Mouse (Mus musculus) lung, adult 2 months (tissue): ENCODE measurements around the gene Dagla. TPM values are rescaled to one million over a fixed set of nuclear protein-coding genes. Genes with fewer than 3 reads are reported as not detected.
A peak's percentile ranks its signal among the peaks of the same experiment; 100 is the strongest.

Experiments
- DNase-seq: peaks from one replicate; pipeline ENCODE4 v3.0.0; 2022
- H3K4me1 ChIP-seq: fragments of 200-500 bp; 2 replicates; pipeline ENCODE4 v1.6.1; 2011; ENCODE audit warnings: low read length; ENCODE audit not compliant: control insufficient read depth, insufficient read depth
- H3K4me3 ChIP-seq: fragments of 200-500 bp; replicated peaks from 2 replicates; pipeline ENCODE3; 2011; ENCODE audit warnings: low read depth, mild to moderate bottlenecking, control low read depth, low read length; ENCODE audit errors: extremely low read depth
- CTCF ChIP-seq: fragments of 200-500 bp; IDR thresholded peaks from 2 replicates; pipeline ENCODE4 v1.5.1; 2011; ENCODE audit warnings: mild to moderate bottlenecking, low read length, control low read depth; ENCODE audit not compliant: insufficient read depth
- POLR2A ChIP-seq: fragments of 200-500 bp; IDR thresholded peaks from 2 replicates; pipeline ENCODE4 v1.6.1; 2011; ENCODE audit warnings: low read depth, mild to moderate bottlenecking, control low read depth, low read length, borderline replicate concordance; ENCODE audit errors: extremely low read depth
- WGBS: fragments of 180-500 bp; shearing (Covaris S2); methylation state at CpG from one replicate; pipeline ENCODE4 v1.1.7; 2018; 5-methylcytosine and 5-hydroxymethylcytosine counted together
- polyA plus RNA-seq: library from polyadenylated mRNA; depleted of rRNA; stranded (reverse); fragments of >200 nt; gene quantifications from 2 replicates; pipeline ENCODE4 v1.2.3, GENCODE M21; 2012; rRNA removed

The Dagla gene
- polyA plus RNA-seq, 1 experiment = 15.3 TPM

GRCm38 (mm10) chr19:10203146-10203847 is 101.4 kb downstream of the Dagla start:
- WGBS = 2% methylated on average over 23 of the region's 23 CpGs
- Histone ChIP-seq H3K4me3 (peak overlapping the region; percentile 93), H3K4me1 (peaks cover 2% of the 10 kb centered on the region; the same call in 1 of the 2 replicates)
- no peak for DNase-seq
- TF ChIP-seq POLR2A (no peak), CTCF (no peak)

- Histone ChIP-seq H3K4me3 (no peak overlapping the region), H3K4me1 (no peaks in the 10 kb centered on the region)
- DNase-seq = peak; percentile 69
- peak; percentile 96 for TF ChIP-seq CTCF
- TF ChIP-seq POLR2A = no peak
- 21% methylated on average over 3 of the region's 3 CpGs for WGBS
Observed at GRCm38 (mm10) chr19:10198723-10199122, 106.0 kb downstream of the Dagla start.

GRCm38 (mm10) chr19:10198286-10198685 is 106.4 kb downstream of the Dagla start:
- TF ChIP-seq POLR2A = no peak
- no peak for TF ChIP-seq CTCF
- Histone ChIP-seq H3K4me1 (no peaks in the 10 kb centered on the region), H3K4me3 (no peak overlapping the region)
- 72% methylated on average over 2 of the region's 2 CpGs for WGBS
- no peak for DNase-seq

- H3K4me3 ChIP-seq = no peak overlapping the region
- TF ChIP-seq POLR2A (no peak), CTCF (no peak)
- WGBS = 87% methylated on average over 4 of the region's 4 CpGs
- no peaks in the 10 kb centered on the region for H3K4me1 ChIP-seq
- DNase-seq = no peak
Observed at GRCm38 (mm10) chr19:10197130-10197529, 107.5 kb downstream of the Dagla start.

Other genes starting within 250 kb of the Dagla start
- 62.3 and 87.2 TPM in 2 replicates for gene Fads2, start 203.1 kb downstream of the Dagla start, polyA plus RNA-seq
- gene Fads1, start 122.0 kb downstream of the Dagla start, polyA plus RNA-seq = 80.2 and 117 TPM in 2 replicates
- 70.0 and 74.4 TPM in 2 replicates for gene Tmem258, start 100.9 kb downstream of the Dagla start, polyA plus RNA-seq
- gene Fen1, start 100.7 kb downstream of the Dagla start, polyA plus RNA-seq = 4.8 and 6.6 TPM in 2 replicates
- gene Myrf, start 64.1 kb downstream of the Dagla start, polyA plus RNA-seq = 54.8 and 62.8 TPM in 2 replicates
- 10.9 and 11.7 TPM in 2 replicates for gene Syt7, start 84.2 kb upstream of the Dagla start, polyA plus RNA-seq
- 20.6 and 25.6 TPM in 2 replicates for gene Lrrc10b, start 152.6 kb upstream of the Dagla start, polyA plus RNA-seq
- 5.4 and 5.9 TPM in 2 replicates for gene Ppp1r32, start 178.1 kb upstream of the Dagla start, polyA plus RNA-seq
- 30.3 and 41.1 TPM in 2 replicates for gene Cpsf7, start 220.4 kb upstream of the Dagla start, polyA plus RNA-seq
- 16.2 and 23.0 TPM in 2 replicates for gene Sdhaf2, start 221.3 kb upstream of the Dagla start, polyA plus RNA-seq